Mouse (Mus musculus) inflammation-experienced regulatory T-cells, adult 16 weeks (primary cell): ENCODE data around the gene Dyrk3. TPM values are rescaled to one million over a fixed set of nuclear protein-coding genes. Genes with fewer than 3 reads are reported as not detected.

ENCODE experiments used
- polyA plus RNA-seq: library from polyadenylated mRNA; unstranded; fragments of 100-300 nt; shearing (Covaris generic); gene quantifications from one replicate; pipeline ENCODE4 v1.2.1, GENCODE M21; 2017

Dyrk3 gene
- polyA plus RNA-seq: 0.17 TPM

GRCm38 (mm10) chr1:131138191-131139016, at the start of gene Dyrk3:
Gene Dyrk3 (minus strand): TSS chr1:131138340.

GRCm38 (mm10) chr1:131153018-131153629, 15.0 kb upstream of the Dyrk3 start, which contains the start of gene Eif2d:
Gene Eif2d (plus strand): TSS chr1:131153181.

DNA sequence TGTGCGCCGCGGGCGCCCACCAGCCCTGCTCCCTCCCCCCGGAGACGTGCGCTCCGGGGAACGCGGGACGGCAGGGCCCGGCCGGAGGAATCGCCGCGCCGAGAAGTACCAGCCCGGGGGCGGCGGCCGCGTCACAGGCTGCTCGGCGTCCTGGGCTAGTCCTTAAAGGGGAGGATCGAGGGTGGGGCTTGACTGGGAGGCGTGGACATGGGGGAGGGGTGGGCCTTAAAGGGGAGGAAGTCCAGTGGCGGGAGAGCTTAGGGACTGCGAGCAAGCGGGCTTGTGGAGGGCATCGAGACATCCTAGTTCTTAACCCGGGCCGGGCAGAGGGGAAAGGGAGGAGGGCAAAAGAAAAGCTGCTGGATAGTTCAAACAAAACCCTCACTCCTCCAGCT, 40.4 kb downstream of the Dyrk3 start, which contains the start of gene Mapkapk2:
Gene Mapkapk2, minus strand, starts transcription at position 127 of the 395 bp plus-strand sequence.

Other genes starting within 250 kb of the Dyrk3 start
- not detected for gene Il20, start 226.9 kb downstream of the Dyrk3 start, polyA plus RNA-seq
- not detected for gene Il19, start 198.2 kb downstream of the Dyrk3 start, polyA plus RNA-seq
- gene Il10, start 118.5 kb downstream of the Dyrk3 start, polyA plus RNA-seq: 7.4 TPM
- gene Mapkapk2, start 40.5 kb downstream of the Dyrk3 start, polyA plus RNA-seq: 8.4 TPM
- gene Eif2d, start 14.8 kb upstream of the Dyrk3 start, polyA plus RNA-seq: 70.8 TPM
- gene Rassf5, start 106.9 kb upstream of the Dyrk3 start, polyA plus RNA-seq: 540 TPM
- gene Ikbke, start 141.3 kb upstream of the Dyrk3 start, polyA plus RNA-seq: 212 TPM